Mouse (Mus musculus) stomach, postnatal 0 days (tissue): ENCODE results near the gene Fam19a3.

Experiments
- CTCF ChIP-seq: IDR thresholded peaks from 2 replicates; pipeline ENCODE4 v1.5.1; 2016; ENCODE audit warnings: antibody characterized with exemption, low read depth, mild to moderate bottlenecking, moderate library complexity
- EP300 ChIP-seq: optimal IDR thresholded peaks from 2 replicates; pipeline ENCODE3; 2016; ENCODE audit warnings: antibody characterized with exemption

DNA sequence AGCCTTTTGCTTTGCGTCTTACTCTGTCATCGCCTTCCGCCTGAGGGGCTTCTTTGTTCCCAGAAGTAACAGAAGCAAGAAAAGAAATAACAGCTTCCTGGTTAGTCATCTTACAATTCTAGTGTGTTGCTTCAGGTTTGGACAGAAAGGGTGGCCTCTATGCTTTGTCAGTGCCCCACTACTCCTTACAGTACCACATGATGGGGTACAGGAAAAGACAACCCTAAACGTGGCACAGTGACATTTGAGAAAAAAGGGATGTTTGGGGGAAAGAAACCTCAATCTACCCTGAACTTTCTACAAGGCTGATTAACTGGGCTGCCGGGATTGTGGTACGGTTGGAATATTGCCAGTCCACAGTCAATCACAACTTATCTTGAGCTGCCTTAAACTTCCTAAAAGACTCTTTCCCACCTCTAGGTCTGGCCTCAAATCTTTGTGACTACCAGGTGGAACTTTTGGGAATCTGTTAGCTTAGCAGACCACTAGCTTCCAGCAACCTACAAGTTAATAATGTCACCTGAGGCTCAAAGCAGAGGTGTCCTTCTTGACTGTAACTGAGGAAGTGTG lies 52.3 kb downstream of the Fam19a3 start:
- TF ChIP-seq CTCF = no peak
- no peak for TF ChIP-seq EP300
